28 mouse cellular contexts compared by ENCODE assay signal in the genomic region with DNA sequence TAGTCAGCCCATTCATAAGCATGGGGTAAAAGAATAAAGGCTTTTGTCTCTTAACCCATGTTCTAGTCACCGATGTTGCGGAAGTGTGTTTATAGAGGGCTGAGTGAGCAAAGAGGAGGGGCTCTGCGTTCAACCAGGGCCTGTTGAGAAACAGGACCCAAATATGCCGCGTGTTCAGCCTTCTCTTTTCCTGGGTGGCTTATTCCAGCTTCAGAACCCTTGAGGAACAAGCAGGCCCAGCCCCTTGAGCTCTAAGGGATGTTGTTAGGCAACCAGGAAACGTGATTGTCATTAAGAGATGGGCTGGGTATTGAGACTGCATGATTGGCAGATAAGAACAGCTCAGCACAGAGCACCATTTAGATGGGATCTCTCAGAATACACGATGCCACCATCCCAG. TPM values are rescaled to one million over a fixed set of nuclear protein-coding genes. Genes with fewer than 3 reads are reported as not detected.
DNase-seq lines count a peak whose midpoint lies in the region; ATAC-seq and TF ChIP-seq lines count a peak whose summit lies in the region.
"Had no signal": no experiment of that assay in that cellular context is flagged by ENCODE, and none has a peak within 500 bp of the region (broad histone marks: within the 10 kb centered on the region; RNA-seq: fewer than 3 reads in every experiment).

No protein-coding gene starts in this region.

- peak; percentile 37 for DNase-seq in lung, postnatal 25 days (ENCODE audit: low spot score)
- DNase-seq in lung, postnatal 4 days: no peak
- peak; percentile 22 for DNase-seq in brain, embryonic 14.5 days (ENCODE audit: low read depth)
- DNase-seq in urinary bladder, adult 2 months (ENCODE audit: low spot score): no peak
- no peak for DNase-seq in left cerebral cortex, adult 2 months (ENCODE audit: extremely low spot score in 1 of 2, low spot score in 2 of 2)
- DNase-seq: adrenal gland, adult 8-10 months; cerebellum, adult 11-12 months; cerebellum, adult 9-11 months; gastrocnemius, postnatal 25 days; heart, adult 2 months; heart, postnatal 10 days; kidney, adult 18-20 months; kidney, postnatal 25 days; left cerebral cortex, postnatal 4 days; liver, postnatal 0 days; right cerebral cortex, postnatal 4 days; thymus, postnatal 4 days had no signal

- TF ChIP-seq POLR2A in brain, embryonic 14.5 days (IDR thresholded peaks at IDR 0.05; ENCODE audit: borderline replicate concordance, extremely low read depth, insufficient read depth, insufficient read length, poor library complexity, severe bottlenecking): no peak

- intact Hi-C loops in left cerebral cortex, adult 2 months (cut with DNase I): loop anchor here (10.0 kb wide), 1 partner anchor 199 kb away; no protein-coding TSS in a partner anchor

- TF ChIP-seq CTCF in brain, embryonic 14.5 days (IDR thresholded peaks at IDR 0.05; ENCODE audit: borderline replicate concordance, extremely low read depth, insufficient read depth, insufficient read length): no peak
- no peak for TF ChIP-seq CTCF in left cerebral cortex, adult 2 months (IDR thresholded peaks at IDR 0.05)

- H3K27ac ChIP-seq in left cerebral cortex, adult 2 months: no peak overlapping the region
- H3K27ac ChIP-seq: forebrain, embryonic 12.5 days; heart, adult 2 months; heart, embryonic 13.5 days; kidney, embryonic 15.5 days; liver, embryonic 12.5 days; midbrain, embryonic 10.5 days; midbrain, embryonic 15.5 days; neural tube, embryonic 13.5 days had no signal

- ATAC-seq in megakaryocyte, adult 5-6 weeks (ENCODE audit: poor library complexity, severe bottlenecking): peak; percentile 65
- ATAC-seq: activated CD4-positive, CD25-positive, alpha-beta regulatory T cell, adult 4 months; hindbrain, embryonic 16.5 days; liver, embryonic 12.5 days; liver, postnatal 0 days; midbrain, embryonic 15.5 days had no signal

- no peak overlapping the region for H3K4me3 ChIP-seq in left cerebral cortex, adult 2 months
- H3K4me3 ChIP-seq: forebrain, embryonic 12.5 days; heart, adult 2 months; heart, embryonic 13.5 days; kidney, embryonic 15.5 days; liver, embryonic 12.5 days; midbrain, embryonic 10.5 days; midbrain, embryonic 15.5 days; neural tube, embryonic 13.5 days had no signal

RNA-seq across cellular contexts. Expression of gene Nectin4, which starts 4.0 kb away (rescaled TPM):
- 1.9 and 2.8 TPM in 2 replicates for polyA plus RNA-seq in brain, embryonic 14.5 days (2012; rRNA removed)
- 0.66 and 1.2 TPM in 2 replicates for total RNA-seq in megakaryocyte, adult 5-6 weeks (2015)
- total RNA-seq in megakaryocyte, adult 5-6 weeks (2017): 1.3 and 2.1 TPM in 2 replicates
- 35.1 and 39.2 TPM in 2 replicates for polyA plus RNA-seq in urinary bladder, adult 2 months (2012; rRNA removed)
- 1 to 10 TPM; 3.0 to 3.1 TPM for total RNA-seq in left cerebral cortex, adult 2 months (2021)
- total RNA-seq: gastrocnemius, adult 18-20 months; gastrocnemius, postnatal 25 days had no signal

RNA-seq across cellular contexts. Expression of gene Klhdc9, which starts 5.3 kb away (rescaled TPM):
- 3.1 and 3.7 TPM in 2 replicates for polyA plus RNA-seq in brain, embryonic 14.5 days (2012; rRNA removed)
- 0.09 TPM in 1 of 2 replicates, not detected in the other for total RNA-seq in megakaryocyte, adult 5-6 weeks (2015)
- 0.16 and 0.59 TPM in 2 replicates for total RNA-seq in megakaryocyte, adult 5-6 weeks (2017)
- polyA plus RNA-seq in urinary bladder, adult 2 months (2012; rRNA removed): 2.3 and 2.8 TPM in 2 replicates
- 1 to 10 TPM; 6.2 to 7.1 TPM for total RNA-seq in left cerebral cortex, adult 2 months (2021)
- total RNA-seq: gastrocnemius, adult 18-20 months; gastrocnemius, postnatal 25 days had no signal

RNA-seq across cellular contexts. Expression of gene Pfdn2, which starts 20.5 kb away (rescaled TPM):
- 45.5 and 90.3 TPM in 2 replicates for polyA plus RNA-seq in brain, embryonic 14.5 days (2012; rRNA removed)
- 26.1 and 38.4 TPM in 2 replicates for total RNA-seq in megakaryocyte, adult 5-6 weeks (2015)
- 16.0 and 27.3 TPM in 2 replicates for total RNA-seq in megakaryocyte, adult 5-6 weeks (2017)
- 47.8 and 66.6 TPM in 2 replicates for polyA plus RNA-seq in urinary bladder, adult 2 months (2012; rRNA removed)
- 100 to 1,000 TPM; 186 to 191 TPM for total RNA-seq in left cerebral cortex, adult 2 months (2021)

RNA-seq across cellular contexts. Expression of gene Nit1, which starts 20.5 kb away (rescaled TPM):
- polyA plus RNA-seq in brain, embryonic 14.5 days (2012; rRNA removed): 57.0 and 73.1 TPM in 2 replicates
- 6.5 and 9.7 TPM in 2 replicates for total RNA-seq in megakaryocyte, adult 5-6 weeks (2015)
- total RNA-seq in megakaryocyte, adult 5-6 weeks (2017): 37.1 and 39.2 TPM in 2 replicates
- polyA plus RNA-seq in urinary bladder, adult 2 months (2012; rRNA removed): 63.1 and 70.2 TPM in 2 replicates
- total RNA-seq in left cerebral cortex, adult 2 months (2021): 10 to 100 TPM; 43.3 to 44.3 TPM

RNA-seq across cellular contexts. Expression of gene Arhgap30, which starts 22.8 kb away (rescaled TPM):
- polyA plus RNA-seq in brain, embryonic 14.5 days (2012; rRNA removed): 0.47 and 0.52 TPM in 2 replicates
- total RNA-seq in megakaryocyte, adult 5-6 weeks (2015): 95.6 and 105 TPM in 2 replicates
- total RNA-seq in megakaryocyte, adult 5-6 weeks (2017): 231 and 235 TPM in 2 replicates
- polyA plus RNA-seq in urinary bladder, adult 2 months (2012; rRNA removed): 4.2 and 5.0 TPM in 2 replicates
- 1 to 10 TPM; 2.0 to 2.2 TPM for total RNA-seq in left cerebral cortex, adult 2 months (2021)

Comparison
In these comparisons a context has a peak if more than half of its experiments do, and no peak if none do; other contexts are left out.
1. DNase-seq: peak in lung, postnatal 25 days (single experiment) and brain, embryonic 14.5 days (single experiment); none in lung, postnatal 4 days (0 of 2), urinary bladder, adult 2 months (single experiment) and left cerebral cortex, adult 2 months (0 of 2).
2. RNA of gene Klhdc9, which starts 5.3 kb away (total RNA-seq): 6.2 to 7.1 TPM in left cerebral cortex, adult 2 months; 0.09 to 0.59 TPM in megakaryocyte, adult 5-6 weeks; every median in the first group is over 4 times any median in the second.
3. RNA of gene Pfdn2, which starts 20.5 kb away (total RNA-seq): 186 to 191 TPM in left cerebral cortex, adult 2 months; 16.0 to 38.4 TPM in megakaryocyte, adult 5-6 weeks; every median in the first group is over 4 times any median in the second.